Mouse (Mus musculus) bone marrow, adult 2 months (tissue): Measurements from ENCODE around the gene Mtg2. TPM values are rescaled to one million over a fixed set of nuclear protein-coding genes. Genes with fewer than 3 reads are reported as not detected.

ENCODE experiments used
- H3K27ac ChIP-seq: fragments of 200-500 bp; 2 replicates; pipeline ENCODE4 v1.5.1; 2012; ENCODE audit warnings: low read depth, mild to moderate bottlenecking, control low read depth, inconsistent platforms, low read length; ENCODE audit not compliant: control insufficient read depth, poor library complexity, insufficient read depth
- H3K4me1 ChIP-seq: fragments of 200-500 bp; 2 replicates; pipeline ENCODE4 v1.6.1; 2011; ENCODE audit warnings: low read length; ENCODE audit not compliant: control insufficient read depth, insufficient read depth
- H3K4me3 ChIP-seq: fragments of 200-500 bp; replicated peaks from 2 replicates; pipeline ENCODE3; 2011; ENCODE audit warnings: mild to moderate bottlenecking, low read depth, low read length, control low read depth; ENCODE audit not compliant: control insufficient read depth
- CTCF ChIP-seq: fragments of 200-500 bp; IDR thresholded peaks from 2 replicates; pipeline ENCODE4 v1.5.1; 2011; ENCODE audit warnings: low read length, control low read depth; ENCODE audit not compliant: control insufficient read depth, insufficient read depth
- POLR2A ChIP-seq: fragments of 200-500 bp; IDR thresholded peaks from 2 replicates; pipeline ENCODE4 v1.6.1; 2011; ENCODE audit warnings: low read depth, mild to moderate bottlenecking, control low read depth, low read length, borderline replicate concordance; ENCODE audit not compliant: control insufficient read depth
- WGBS: fragments of 180-500 bp; shearing (Covaris S2); methylation state at CpG from one replicate; pipeline ENCODE4 v1.1.7; 2018; 5-methylcytosine and 5-hydroxymethylcytosine counted together
- polyA plus RNA-seq: library from polyadenylated mRNA; stranded (reverse); fragments of >200 nt; gene quantifications from 2 replicates; pipeline ENCODE4 v1.2.4, GENCODE M21; 2011; ENCODE audit warnings: low replicate concordance; ENCODE audit not compliant: missing spikeins, insufficient read depth, insufficient read length

Mtg2 gene
- polyA plus RNA-seq: 3.5 and 8.2 TPM in 2 replicates

GRCm38 (mm10) chr2:180070481-180071453 is at the start of gene Mtg2:
Gene Mtg2, plus strand, starts transcription at chr2:180070588.
- TF ChIP-seq POLR2A (peak; percentile 83; the same call in 1 of the 2 replicates), CTCF (no peak)
- no peaks in the 10 kb centered on the region; the same call in 1 of the 2 replicates for H3K4me1 ChIP-seq
- H3K4me3 ChIP-seq: peak within 1 kb of the TSS; percentile 84
- 7% methylated on average over 58 of the region's 58 CpGs for WGBS
- peak within 1 kb of the TSS; percentile 35 for H3K27ac ChIP-seq

DNA sequence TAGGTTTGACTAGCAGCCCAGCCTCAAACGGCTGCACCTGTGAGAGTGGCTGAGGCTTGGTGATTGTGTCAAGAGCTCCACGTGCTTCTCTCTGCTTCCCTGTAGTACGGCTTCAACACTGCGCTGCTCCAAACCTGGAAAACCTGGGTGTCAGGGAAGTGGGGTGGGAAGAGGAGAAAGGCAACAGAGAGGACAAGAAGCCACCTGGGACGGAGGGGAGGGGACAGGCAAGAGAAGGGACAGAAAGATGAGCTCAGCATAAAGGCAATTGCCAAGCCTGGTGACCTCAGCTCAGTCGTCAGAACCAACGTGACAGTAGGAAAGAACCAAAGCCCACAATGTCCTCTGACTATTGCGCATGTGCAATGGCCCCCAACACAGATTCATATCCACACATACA is 49.5 kb upstream of the Mtg2 start:
- no peaks in the 10 kb centered on the region; the same call in 1 of the 2 replicates for H3K4me1 ChIP-seq
- no peak for TF ChIP-seq CTCF
- no peak for TF ChIP-seq POLR2A
- H3K4me3 ChIP-seq: no peak overlapping the region
- H3K27ac ChIP-seq: no peak overlapping the region
- WGBS: 73% methylated on average over 8 of the region's 8 CpGs

DNA sequence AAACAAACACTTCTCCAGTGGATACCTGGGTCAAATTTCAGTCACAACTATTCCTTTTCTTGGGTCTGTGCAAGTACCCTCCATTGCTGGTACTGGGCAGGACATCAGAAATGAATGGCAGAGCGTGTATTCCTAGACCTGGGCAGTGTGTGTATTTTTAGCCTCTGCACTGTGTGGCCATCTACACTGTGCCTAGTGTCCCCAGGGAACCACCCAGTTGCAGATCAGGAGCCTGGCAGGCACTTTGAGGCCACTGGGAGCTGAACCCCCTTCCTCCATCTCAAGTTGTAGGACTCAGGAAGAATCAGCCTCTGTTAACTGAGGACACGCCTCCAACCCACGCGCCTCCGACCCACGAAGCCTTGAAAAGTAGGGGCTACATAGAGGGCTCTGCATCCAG is 47.6 kb upstream of the Mtg2 start:
- Histone ChIP-seq H3K4me1 (no peaks in the 10 kb centered on the region; the same call in 1 of the 2 replicates), H3K27ac (no peak overlapping the region), H3K4me3 (no peak overlapping the region)
- no peak for TF ChIP-seq POLR2A
- no peak for TF ChIP-seq CTCF
- 63% methylated on average over 6 of the region's 6 CpGs for whole genome bisulfite sequencing

GRCm38 (mm10) chr2:180024401-180025098 is 45.8 kb upstream of the Mtg2 start, which contains the start of gene Lsm14b:
Gene Lsm14b, plus strand, starts transcription at chr2:180024987.
- peaks cover 2% of the 10 kb centered on the region; the same call in 1 of the 2 replicates for H3K4me1 ChIP-seq
- peak within 1 kb of the TSS; percentile 92 for H3K4me3 ChIP-seq
- 1% methylated on average over 80 of the region's 80 CpGs for WGBS
- TF ChIP-seq POLR2A (peak; percentile 67; the same call in 1 of the 2 replicates), CTCF (no peak)
- peak within 1 kb of the TSS; percentile 92 for H3K27ac ChIP-seq

DNA sequence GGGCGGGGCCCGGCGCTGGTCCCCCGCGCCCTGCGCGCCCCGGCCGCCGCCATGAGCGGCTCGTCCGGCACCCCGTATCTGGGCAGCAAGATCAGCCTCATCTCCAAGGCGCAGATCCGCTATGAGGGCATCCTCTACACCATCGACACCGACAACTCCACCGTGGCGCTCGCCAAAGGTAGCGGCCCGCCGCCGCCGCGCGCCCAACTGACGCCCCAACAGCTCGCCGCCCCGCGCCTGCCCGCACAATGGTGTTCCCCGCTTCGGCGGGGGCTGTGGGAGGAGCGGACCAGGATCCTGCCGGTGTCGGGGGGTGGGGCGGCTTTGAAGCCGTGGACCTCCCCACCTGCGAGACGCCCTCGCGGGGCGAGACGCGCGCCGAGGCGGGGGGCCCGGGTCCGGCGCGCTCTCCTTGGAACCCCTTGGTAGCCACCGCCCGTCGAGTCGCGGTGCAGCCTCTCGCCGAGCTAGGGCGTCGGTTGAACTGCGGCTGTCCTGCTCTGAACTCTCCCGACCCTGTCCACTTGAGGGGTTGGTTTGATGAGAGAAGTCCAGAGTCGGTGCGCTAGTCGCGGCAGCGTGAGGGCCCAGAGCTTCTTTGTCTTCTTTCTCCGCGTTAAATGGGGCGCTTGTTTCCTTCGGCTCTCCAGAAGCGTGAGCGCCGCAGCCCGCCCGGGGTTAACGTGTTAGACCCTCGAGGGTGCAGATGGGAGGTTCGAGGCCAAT is 45.1 kb upstream of the Mtg2 start:
- TF ChIP-seq CTCF (no peak), POLR2A (no peak)
- H3K4me1 ChIP-seq: peaks cover 2% of the 10 kb centered on the region; the same call in 1 of the 2 replicates
- H3K27ac ChIP-seq: peak overlapping the region; percentile 92
- peak overlapping the region; percentile 92 for H3K4me3 ChIP-seq
- WGBS: under 1% methylated on average over 84 of the region's 84 CpGs

DNA sequence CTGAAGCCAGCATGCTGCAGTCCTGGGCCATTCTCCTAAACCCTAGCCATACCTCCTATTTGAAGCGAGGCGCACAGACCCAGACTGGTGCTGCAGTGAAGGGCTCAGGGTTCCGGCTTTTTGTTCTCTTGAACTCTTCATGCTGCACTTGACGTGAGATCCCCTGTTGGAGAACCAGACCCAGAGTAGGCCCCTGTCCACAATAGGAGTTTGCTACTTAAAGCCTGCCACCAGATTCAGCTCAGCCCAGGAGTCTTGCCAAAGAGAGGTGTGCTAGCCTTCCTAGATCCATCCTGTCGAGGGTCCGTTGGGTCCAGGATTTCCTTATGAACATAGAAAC is 44.6 kb upstream of the Mtg2 start:
- H3K4me1 ChIP-seq: peaks cover 2% of the 10 kb centered on the region; the same call in 1 of the 2 replicates
- 31% methylated on average over 6 of the region's 6 CpGs for WGBS
- peak overlapping the region; percentile 92 for H3K4me3 ChIP-seq
- TF ChIP-seq POLR2A: no peak
- TF ChIP-seq CTCF: no peak
- no peak overlapping the region for H3K27ac ChIP-seq

GRCm38 (mm10) chr2:180027768-180028167 is 42.6 kb upstream of the Mtg2 start:
- no peak overlapping the region for H3K4me3 ChIP-seq
- no peak for TF ChIP-seq CTCF
- TF ChIP-seq POLR2A: no peak
- 86% methylated on average over 9 of the region's 9 CpGs for WGBS
- H3K4me1 ChIP-seq: peaks cover 2% of the 10 kb centered on the region; the same call in 1 of the 2 replicates
- no peak overlapping the region for H3K27ac ChIP-seq

DNA sequence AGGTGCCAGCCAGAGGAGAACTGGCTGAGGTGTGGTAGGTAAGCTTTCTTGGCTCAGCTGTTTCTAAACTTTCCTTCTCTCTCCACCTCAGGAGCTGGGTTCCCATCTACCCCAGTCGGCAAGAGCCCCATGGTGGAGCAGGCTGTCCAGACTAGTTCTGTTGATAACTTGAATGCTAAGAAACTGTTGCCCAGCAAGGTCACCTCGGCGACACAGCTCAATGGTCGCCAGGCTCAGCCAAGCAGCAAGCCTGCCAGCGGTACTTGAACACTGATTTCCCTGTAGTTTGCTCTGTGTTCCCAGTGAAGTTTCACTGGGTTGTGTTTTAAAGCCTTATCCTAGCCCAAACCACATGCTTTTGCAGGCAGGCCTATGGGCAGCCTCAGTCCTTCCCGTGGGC is 39.1 kb upstream of the Mtg2 start:
- TF ChIP-seq POLR2A (no peak), CTCF (no peak)
- WGBS: 80% methylated on average over 6 of the region's 6 CpGs
- H3K4me3 ChIP-seq: no peak overlapping the region
- no peak overlapping the region for H3K27ac ChIP-seq
- H3K4me1 ChIP-seq: peaks cover 2% of the 10 kb centered on the region; the same call in 1 of the 2 replicates
